Mouse (Mus musculus): ENCODE results near the gene Prickle1. TPM values are rescaled to one million over a fixed set of nuclear protein-coding genes. Genes with fewer than 3 reads are reported as not detected.

The Prickle1 gene
- polyA plus RNA-seq, 1 experiment from 2014 or later: 28.5 TPM

DNA sequence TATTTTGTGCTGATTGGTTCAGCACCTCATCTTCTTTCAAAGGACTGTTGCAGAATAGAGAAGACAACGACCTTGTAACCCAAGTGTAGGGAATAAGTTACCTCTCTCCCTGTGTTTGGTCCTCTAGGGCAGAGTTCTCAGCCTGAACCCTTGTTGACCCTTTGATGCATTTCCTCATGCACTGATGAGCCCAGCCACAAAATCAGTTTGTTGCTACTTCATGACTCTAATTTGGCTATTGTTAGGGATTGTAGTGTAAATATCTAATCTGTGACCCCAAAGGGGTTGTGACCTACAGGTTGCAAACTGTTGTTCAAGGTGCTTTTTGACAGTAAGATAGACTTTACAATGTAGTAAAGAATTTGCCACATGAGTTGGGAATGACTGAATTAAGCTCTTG, 142.4 kb downstream of the Prickle1 start:
- WGBS: 70% methylated on average over 1 of the region's 1 CpGs
- no peak overlapping the region for H3K9ac ChIP-seq (replicated peaks; ENCODE audit: low read length)
- H3K4me1 ChIP-seq (ENCODE audit: insufficient read depth, low read length): no peaks in the 10 kb centered on the region
- H3K4me3 ChIP-seq (ENCODE audit: low read length): no peak overlapping the region
- H3K27ac ChIP-seq (ENCODE audit: low read length): no peak overlapping the region
- H3K36me3 ChIP-seq (ENCODE audit: insufficient read depth, low read length): peaks cover 14% of the 10 kb centered on the region; the same call in 1 of the 2 replicates
- ATAC-seq (ENCODE audit: low FRiP score, low TSS enrichment): no peak
- no peak overlapping the region for H3K4me2 ChIP-seq (replicated peaks; ENCODE audit: low read depth, low read length)
- H3K9me3 ChIP-seq (ENCODE audit: low read length): no peaks in the 10 kb centered on the region
- no peaks in the 10 kb centered on the region for H3K27me3 ChIP-seq (ENCODE audit: insufficient read depth, low read length)

Other genes starting within 250 kb of the Prickle1 start
- gene Zcrb1, start 197.6 kb downstream of the Prickle1 start, polyA plus RNA-seq (2015; fragmentation: Nextera tagmentation; extraction: Ambion mirVana): 115 and 118 TPM in 2 replicates
- gene Pphln1, start 197.5 kb downstream of the Prickle1 start, polyA plus RNA-seq (2015; fragmentation: Nextera tagmentation; extraction: Ambion mirVana): 41.3 and 53.1 TPM in 2 replicates

All from kidney, embryonic 16.5 days (tissue).